Mouse (Mus musculus) fibroblast of lung, adult 2 months (primary cell): ENCODE measurements around the gene Corin.

ENCODE experiments used
- DNase-seq: peaks from one replicate; pipeline ENCODE4 v3.0.0-alpha.2; 2011; ENCODE audit warnings: low read depth

Gene Corin

DNA sequence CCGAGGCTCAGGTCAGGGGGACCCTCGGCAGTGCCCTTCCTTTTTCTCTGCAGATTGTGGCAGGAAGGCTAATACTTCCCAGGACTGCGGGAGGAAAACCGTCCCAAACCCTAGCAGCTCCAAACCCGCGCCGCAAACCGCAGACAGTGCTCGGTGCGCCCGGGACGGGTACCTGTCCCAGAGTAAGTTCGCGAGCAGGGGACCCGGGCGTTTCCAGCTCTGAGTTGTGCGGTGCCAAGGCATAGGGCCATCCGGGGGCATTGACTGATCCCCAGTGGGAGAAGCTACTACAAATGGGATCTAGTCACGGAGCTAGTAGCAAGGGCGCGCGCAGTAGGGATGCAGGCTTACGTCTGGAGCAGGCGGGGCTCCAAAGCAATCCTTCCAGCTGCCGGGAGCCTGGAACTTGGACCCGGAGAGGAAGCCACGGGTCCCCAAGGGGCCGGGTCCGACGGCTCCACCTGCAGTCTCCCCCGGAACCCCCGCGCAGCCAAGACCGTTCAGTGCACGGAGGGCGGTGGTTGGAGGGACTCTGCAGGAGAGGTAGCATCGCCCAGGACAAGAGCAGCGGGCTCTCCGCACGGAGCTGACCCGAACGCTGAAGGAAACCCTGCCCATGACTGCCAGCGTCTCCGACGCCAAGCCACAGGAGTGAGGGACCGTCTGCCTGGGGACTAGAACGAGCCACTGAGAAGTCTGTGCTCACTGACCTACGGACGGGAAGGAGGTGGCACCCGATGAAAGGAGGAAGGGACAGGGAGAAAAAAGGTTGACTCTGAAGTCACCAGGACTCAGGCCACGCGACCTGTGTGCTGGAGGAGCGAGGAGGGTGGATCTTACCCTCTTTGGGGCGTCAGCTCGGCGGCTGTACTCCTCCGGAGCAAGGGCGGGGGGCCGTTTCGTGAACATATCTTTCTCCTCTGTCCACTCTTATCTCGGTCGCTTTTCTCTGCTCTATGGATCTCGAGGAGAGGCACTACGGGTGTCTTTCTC, at the start of gene Corin:
Gene Corin, minus strand, starts transcription at position 943 of the 993 bp plus-strand sequence.
- DNase-seq, result no peak

DNA sequence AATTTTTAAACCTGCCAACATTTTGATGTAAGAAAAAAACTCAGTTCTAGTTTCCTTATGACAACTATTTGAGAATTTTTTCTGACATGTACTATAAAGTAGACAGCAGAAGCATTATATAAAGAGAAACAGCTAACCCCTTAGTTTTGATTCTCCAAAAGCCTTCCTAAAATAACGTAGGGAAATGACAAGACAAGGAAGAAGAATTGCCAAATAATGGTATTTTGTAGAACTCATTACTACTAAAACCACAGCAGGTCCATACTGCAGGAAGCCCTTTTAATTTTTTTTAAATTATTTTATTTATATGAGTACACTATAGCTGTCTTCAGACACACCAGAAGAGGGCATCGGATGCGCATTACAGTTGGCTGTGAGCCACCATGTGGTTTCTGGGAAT, 46.9 kb upstream of the Corin start:
- no peak for DNase-seq

DNA sequence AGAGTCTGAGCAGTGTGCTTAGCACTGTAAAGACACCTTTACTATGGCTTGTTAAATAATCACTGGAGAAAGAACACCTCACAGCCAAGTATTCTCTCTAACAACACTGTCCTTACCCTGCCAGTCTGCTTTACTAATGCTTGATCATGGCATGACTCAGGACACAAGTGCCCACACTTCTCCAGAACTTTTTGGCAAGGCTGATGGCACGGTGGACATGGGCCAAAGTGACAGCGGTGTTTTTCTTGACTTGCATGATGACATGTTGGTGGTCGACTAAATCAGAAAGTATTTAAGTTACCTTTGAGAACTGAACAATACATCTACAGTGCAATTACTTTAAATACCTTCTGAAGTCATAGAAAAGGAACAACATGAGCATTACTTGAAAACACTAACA, 24.6 kb upstream of the Corin start:
- peak; percentile 6 for DNase-seq

DNA sequence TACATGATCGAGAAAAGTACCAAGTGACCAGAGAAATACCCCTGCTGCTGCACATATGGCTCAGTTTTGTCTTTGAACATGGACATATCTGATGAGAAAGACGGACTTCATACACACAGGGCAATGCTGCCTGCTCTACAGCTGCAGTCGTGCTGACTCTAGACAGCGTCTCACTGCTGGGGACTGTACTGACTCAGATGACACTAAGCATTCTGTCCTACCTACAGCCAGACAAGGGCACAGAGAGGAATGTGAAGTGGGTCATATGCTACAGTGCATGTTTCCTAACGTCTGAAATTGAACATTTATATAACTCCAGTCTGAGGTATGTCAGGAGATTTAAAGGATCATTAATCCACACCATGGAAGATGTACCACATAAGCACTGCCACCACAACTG, 9.5 kb upstream of the Corin start:
- no peak for DNase-seq

DNA sequence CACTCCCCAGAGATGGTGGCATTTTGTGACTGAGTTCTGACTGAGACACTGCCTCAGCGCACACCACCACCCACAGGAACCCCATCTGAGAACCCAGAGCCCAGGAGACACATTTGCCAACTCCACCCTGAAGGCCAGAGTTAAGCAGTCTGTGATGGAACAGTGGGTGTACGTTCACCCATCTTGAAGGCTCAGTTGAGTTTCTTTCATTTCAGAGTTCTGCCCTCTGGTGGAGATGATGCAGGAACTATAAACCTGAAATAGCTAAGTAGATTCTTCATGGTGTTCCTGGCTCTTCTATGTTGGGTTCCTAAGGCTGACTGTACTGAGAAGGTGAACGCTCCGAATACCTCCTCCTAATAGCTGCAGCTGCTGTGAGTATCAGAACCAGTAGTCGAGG, 1.5 kb upstream of the Corin start:
- no peak for DNase-seq

DNA sequence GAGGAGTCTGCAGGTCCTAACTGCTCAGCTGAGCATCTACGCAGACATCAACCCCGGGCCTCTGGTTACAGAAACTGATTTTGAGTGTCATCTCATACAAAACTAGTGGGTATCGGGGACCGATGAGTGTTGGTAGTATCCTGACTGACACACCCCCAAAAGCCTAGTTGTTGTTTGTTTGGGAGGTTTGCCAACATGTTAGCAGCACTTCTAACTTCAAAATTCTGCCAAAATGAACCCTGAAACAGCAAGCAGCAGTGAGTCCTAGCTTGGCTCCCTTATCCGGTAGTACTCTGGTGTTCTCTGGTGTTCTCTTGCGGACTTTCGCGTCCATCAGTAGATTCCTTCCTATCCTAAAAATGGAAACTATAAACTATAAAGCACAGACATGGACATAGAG, 1.5 kb downstream of the Corin start:
- DNase-seq, result no peak

DNA sequence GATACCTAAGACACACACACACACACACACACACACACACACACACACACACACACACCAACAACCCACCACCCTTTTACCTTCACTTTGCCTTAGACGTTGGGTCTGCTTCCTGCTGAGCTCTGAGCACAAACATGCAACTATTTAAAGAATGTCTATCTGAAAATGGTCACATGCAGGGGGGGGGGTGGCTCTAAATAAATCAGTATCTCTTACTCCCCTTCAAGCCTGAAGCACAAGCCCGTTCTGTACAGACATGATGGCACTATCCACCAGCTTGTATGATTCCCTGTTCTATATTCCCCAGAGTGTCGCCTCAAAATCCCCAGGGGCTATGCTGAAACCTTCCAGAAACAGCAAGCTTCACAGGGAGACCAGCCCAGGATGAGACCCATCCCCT, 2.5 kb downstream of the Corin start:
- no peak for DNase-seq

DNA sequence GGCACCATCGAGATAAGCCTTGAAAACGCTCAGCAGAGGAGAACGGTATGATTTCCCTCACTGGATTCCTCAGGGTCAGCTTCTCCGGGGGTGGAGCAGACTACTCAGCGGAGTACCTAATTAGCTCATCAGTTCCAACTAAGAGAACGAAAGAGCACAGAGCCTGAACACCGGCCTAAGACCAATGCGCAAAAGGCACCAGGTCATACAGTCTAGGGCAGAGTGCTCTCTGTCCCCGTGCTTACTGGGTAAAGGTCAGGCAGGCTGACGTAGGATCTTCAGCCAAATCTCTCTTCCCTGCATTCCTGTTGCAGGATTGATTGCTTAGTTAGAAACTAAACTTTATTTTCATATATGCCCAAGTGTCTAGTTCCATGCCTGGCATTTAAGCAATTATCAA, 6.0 kb downstream of the Corin start:
- DNase-seq, result no peak

DNA sequence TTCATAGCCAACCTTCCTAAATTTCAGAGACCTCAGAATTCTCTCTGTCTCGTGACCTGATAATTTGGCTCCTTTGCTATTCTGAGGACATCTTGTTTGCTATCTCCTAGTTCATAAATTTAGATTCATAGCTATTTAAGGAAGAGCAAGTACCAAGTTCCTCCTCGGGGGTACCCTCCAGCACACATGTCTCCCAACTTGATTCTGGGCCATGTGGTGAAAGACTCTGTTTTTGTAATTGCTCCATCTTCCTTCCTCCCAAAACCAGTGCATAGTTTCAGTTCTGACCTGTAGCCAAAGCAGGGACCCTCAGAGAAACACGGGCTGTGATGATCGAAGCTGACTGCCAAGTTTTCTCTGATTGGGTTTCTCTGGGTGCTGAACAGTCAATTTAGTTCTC, 7.5 kb downstream of the Corin start:
- DNase-seq, result no peak

DNA sequence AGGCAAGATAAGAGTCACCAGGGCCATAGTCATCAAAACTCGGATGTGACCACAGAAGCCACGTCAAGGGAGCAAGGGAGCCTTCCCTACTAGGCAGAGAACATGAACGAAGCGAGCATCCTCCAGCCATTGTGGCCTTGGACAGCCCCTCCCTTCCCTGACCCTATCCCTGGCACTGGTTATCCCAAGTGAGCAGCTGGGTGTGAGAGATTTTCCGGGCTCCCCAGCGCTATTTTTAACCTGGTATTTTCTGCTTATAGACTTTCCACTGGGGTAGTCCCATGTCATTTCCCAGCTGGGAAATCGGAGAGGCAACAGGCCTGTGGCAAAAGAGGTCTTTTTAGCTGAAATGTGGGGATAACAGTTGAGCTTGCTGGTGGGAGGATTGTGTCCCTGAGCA, 10.4 kb downstream of the Corin start:
- DNase-seq, result no peak

DNA sequence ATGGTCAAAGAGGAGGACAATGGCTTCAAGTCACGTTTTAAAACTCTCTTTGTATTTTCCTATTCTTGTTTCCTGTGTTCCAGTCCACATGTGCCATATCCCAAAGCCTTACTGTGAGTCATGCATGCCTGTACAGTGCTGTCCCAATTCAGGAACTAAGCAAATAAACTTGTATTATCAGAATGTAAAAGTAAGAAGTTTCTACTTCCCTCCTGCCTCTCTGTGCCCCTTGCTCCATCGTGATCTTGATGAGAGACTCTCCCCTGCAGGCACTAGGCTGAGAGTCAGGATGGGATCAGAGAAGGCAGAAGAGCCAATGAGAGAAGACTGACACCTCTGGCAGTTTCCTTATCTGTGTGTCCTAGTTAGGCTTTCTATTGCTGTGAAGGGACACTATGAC, 13.0 kb downstream of the Corin start:
- no peak for DNase-seq

DNA sequence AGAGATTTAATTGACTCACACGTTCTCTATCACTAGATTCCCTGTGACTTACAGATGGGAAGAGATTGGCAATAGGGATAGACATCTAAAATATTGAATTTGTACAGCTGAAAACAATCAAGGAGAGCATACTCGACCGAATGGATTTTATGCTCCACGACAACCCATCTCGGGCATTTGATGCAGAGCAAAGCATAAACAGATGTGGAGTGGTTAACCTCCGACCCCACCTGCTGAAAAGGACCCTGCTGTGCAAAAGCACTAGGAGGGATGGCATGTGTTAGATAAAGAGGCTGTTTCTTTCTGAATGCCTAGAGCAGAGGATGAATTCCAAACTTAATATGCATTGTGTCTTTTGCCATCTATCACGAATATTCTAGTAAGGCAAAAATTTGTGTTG, 23.8 kb downstream of the Corin start:
- DNase-seq, result no peak

DNA sequence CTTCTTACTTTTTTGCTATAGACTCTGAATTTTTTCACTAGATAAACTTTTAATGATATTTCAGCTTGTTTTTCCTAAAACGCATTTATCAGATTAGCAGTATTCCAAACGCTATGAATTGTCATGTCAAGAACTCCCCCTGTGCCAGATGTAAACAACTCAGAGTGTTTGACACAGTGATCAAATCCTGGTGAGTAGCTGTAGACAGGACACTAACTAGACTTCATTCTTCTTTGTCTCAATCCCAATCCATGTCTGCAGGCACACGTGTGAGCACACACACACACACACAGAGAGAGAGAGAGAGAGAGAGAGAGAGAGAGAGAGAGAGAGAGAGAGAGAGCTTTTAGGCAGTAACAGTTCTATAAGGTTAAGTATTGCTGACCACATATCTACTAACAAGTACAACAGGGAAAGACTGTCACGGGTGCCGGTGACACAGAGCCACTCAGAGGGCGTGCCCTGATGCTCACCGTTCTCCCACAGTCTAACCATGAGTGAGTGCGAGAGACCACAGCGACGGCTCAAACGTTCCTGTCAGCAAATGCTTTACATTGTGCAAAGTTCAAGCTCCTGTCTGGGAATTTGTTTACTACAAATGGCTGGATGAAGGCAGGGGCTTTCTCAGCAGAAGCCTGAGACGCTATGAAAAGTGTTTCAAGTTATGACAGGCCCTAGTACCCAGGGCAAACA, 31.8 kb downstream of the Corin start:
- DNase-seq, result no peak

DNA sequence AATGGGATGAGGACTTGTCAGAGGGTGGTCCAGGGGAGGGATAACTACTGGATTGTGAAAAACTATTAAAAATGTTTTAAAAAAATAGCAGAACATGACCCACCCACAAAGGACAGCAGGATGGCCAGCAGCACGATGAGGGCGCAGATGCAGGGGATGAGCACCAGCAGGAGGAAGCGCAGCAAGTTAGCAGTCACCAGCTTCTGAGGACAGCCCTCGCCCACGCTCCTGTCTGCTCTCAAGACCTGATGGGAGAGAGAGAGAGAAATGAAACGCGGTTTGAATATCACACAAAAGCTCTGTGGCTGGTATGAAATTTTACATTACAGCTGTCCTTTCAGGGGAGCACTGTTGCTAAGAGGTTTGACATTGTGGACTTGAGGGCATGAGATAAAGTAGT, 32.5 kb downstream of the Corin start:
- DNase-seq, result no peak

DNA sequence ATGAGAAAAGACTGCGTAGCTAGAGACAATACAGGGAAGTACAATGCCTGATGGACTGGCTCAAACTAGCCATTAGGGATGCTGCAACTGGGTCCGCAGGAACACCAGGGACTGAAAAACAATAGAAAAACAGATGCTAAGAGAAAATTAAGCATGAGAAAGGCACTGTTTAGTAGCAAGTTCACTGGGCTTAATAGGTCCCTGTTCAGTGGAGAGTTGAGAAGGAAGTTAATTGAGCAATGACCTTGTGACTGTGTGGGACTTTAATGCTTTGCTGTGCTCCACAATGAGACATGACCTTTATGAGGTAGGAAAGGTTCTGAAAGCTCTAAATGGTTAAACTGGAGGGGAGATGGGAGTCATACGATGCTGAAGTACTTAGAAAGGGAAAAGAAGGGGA, 39.3 kb downstream of the Corin start:
- DNase-seq, result no peak

DNA sequence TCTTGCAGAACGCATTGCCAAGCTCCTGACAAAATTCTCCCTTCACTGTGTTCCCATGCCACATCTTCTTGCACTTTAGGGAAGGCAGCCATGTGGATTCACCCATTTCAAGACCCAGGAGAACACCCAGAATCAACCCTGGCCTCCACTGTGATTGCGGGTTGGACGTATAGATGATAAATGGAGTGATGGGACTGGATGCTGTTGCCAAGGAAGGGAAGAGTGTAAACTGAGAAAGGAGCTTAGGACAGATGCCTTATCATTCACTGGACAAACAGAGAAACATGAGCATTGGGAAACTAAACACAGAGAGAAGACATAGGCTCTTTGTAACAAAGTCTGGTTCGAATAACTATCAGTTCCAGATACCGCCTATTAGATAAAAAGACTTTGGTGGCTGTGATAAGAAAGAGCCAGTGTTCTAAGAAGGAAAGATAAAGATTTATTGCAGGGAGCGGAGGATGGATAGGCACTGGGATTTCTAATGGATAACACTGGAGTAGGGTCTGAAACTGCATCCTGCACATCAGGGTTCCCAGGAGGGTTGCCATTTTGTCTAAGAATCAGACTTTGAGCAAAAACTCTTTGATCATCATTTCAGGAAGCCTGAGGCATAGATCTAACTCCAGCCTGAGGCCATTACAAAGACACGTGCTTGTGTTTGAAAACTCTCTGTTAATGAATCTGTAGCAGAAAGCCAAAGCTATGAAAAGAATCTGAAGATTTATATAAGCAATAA, 44.7 kb downstream of the Corin start:
- DNase-seq, result no peak

DNA sequence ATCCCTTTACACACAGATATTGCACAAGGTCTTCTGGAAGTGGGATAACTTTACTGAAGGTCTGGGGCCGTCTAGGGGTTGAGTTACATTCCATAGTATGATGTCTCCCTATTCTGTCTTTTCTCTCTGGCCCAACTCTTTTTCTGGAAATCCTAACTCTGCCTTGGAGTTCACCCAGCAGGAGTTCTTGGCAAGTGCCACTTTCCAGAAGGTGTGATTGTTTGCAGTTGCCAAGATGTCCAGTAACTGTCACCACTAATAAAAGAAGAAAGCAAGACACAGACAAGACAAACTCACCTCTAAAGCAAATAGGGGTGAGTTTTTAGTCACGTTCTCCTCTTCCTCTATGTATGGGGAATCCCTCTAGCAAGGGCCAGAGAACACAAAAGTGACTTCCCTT, 50.6 kb downstream of the Corin start:
- DNase-seq, result no peak

DNA sequence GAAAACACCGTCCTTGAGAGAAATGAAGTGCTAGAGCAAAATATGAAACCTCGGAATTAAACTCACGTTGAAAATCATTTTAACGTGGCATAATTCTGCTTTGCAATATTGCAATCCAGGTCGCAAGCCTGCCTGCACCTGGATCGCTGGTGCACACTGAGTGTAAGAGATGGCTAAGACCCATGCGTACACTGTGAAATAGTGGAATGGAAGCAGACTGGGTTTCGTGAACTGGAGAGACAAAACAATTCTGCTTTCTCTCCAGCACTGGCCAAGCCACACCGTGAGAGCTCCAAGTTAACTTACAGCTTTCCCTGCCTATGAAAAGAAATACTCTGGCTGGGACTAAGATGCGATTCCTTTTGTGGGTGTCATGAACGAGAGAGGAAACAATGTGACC, 51.1 kb downstream of the Corin start:
- no peak for DNase-seq

DNA sequence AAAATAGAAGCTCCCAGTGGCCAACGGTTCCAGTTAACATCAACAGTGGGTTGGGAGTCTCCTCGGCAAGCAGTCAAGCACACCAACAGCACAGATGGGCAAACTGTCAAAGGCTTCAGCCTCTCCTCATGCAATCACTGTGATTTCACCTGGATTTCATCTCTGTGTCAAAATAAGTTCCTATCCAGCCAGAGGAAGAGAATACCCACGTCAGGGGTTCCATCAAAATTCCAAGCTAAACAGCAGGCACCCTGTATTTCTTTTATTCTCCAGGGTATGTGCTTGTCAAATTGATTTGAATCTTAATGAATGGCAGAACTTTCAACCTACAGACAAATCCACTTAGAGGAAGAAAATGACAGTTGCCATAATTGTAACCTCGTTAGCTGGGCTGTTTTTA, 51.5 kb downstream of the Corin start:
- DNase-seq, result no peak

DNA sequence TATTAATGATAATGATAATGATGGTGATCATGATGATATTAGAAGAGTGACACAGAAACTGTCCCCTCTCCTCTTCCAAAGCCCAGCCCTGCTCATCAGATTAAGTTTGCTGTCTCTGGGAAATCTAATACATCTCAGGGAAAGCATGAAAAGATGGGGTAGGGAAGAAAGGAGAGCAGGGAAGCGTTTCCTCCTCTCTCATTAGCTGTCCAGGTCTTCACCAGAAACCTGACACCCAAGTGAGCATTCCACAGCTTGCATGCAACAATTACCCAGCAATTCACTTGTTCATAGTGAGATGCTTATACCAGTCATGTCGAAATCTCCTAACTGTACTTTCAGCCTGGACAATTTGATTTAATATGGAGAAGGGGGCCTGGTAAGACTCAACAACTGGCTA, 55.4 kb downstream of the Corin start:
- no peak for DNase-seq

DNA sequence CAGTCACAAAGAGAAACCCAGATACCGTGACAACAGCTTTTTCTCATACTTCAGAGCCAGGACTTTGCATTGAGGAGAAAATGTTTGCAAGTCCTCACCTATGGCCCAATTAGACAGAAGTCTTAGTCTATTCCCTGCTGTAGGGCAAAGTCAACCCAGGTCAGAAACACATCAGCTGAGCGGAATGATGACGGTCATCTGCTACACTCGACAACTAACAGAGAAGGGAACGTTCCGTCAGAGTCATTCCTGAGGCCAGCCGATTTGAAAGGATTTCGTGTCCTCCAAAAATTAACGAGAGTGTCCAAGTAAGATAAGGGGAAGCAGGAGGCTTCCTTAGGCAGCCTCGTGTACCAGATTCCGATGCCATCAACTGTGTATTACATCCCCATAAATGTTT, 58.2 kb downstream of the Corin start:
- DNase-seq, result no peak

DNA sequence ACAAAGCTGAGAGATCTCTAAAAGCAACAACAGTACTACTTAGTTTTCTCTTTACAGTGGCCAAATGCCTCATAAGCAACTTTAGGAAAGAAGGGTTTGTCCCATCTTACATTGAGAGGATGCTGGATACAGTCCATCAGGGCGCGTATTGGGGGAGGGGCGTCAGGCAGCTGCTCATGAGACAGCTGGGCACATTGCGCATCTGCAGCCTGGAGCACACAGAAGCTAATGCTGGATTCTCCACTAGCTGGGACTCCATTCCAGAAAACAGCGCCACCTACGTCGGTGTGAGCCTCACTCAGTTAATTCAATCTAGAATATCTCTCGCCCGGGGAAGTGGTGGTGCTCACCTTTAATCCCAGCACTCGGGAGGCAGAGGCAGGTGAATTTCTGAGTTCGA, 60.3 kb downstream of the Corin start:
- no peak for DNase-seq

DNA sequence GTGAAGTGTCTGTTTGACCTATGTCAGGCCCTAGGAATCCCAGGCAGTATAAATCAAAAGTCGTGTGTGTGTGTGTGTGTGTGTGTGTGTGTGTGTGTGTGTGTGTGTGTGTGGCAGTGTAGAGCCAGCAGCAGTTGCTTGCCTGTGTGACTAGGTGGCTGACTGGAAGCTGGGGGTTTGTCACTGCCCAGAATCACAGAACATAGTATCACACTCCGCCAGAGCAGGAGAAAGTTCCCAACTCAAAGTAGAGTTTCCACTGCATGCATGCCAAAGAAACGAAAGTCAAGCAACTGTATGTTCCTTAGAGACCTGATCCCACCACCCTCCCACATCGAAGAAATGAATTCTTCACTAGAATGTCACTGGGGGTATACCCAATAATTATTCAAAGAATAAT, 61.3 kb downstream of the Corin start:
- no peak for DNase-seq
